Mouse (Mus musculus) CH12.LX (cell line): Measurements from ENCODE around the gene Med22. TPM values are rescaled to one million over a fixed set of nuclear protein-coding genes. Genes with fewer than 3 reads are reported as not detected.
A peak's percentile ranks its signal among the peaks of the same experiment; 100 is the strongest.

Experiments used
- DNase-seq: peaks from one replicate; pipeline ENCODE4 v3.0.0-alpha.2; 2013; ENCODE audit errors: extremely low read depth
- H3K27ac ChIP-seq: 2 replicates; pipeline ENCODE4 v1.5.1; 2012; ENCODE audit warnings: low read depth, mild to moderate bottlenecking, control low read depth, moderate library complexity; ENCODE audit not compliant: insufficient read depth
- H3K27me3 ChIP-seq: replicated peaks from 2 replicates; pipeline ENCODE3; 2012; ENCODE audit warnings: inconsistent platforms
- H3K36me3 ChIP-seq, 2 experiments: replicated peaks in 1 of 2; 2 replicates each; pipeline versions ENCODE3 to v1.6.1; 2012; ENCODE audit warnings: inconsistent platforms in 1 of 2, low read length in 1 of 2, mild to moderate bottlenecking in 1 of 2, mixed read lengths in 1 of 2, moderate library complexity in 1 of 2; ENCODE audit not compliant: control insufficient read depth in 1 of 2, insufficient read depth in 1 of 2
- H3K4me1 ChIP-seq, 2 experiments: 2 replicates each; pipeline ENCODE4 v1.6.1; 2012; ENCODE audit warnings: inconsistent platforms in 1 of 2, moderate library complexity in 1 of 2; ENCODE audit not compliant: insufficient read depth in 2 of 2, control insufficient read depth in 1 of 2
- H3K4me2 ChIP-seq: 2 replicates; pipeline ENCODE4 v1.6.1; 2012; ENCODE audit warnings: low read depth, mild to moderate bottlenecking, control low read depth; ENCODE audit not compliant: poor library complexity, insufficient read depth, severe bottlenecking
- H3K4me3 ChIP-seq, 3 experiments: fragments of 150-350 bp in 1 of 3; sonication (generic) in 1 of 3; replicated peaks in 1 of 3; 2 replicates each; pipeline versions ENCODE3 to v1.5.1; 2011 to 2012; ENCODE audit warnings: low read depth in 2 of 3, low read length in 2 of 3, mild to moderate bottlenecking in 2 of 3, moderate library complexity in 2 of 3, control low read depth in 1 of 3, improper control_type of control experiment in 1 of 3, inconsistent platforms in 1 of 3, mixed read lengths in 1 of 3; ENCODE audit not compliant: poor library complexity in 1 of 3
- H3K79me2 ChIP-seq: replicated peaks from 2 replicates; pipeline ENCODE4 v1.6.1; 2012; ENCODE audit warnings: mild to moderate bottlenecking, moderate library complexity; ENCODE audit not compliant: control insufficient read depth, poor library complexity, insufficient read depth, severe bottlenecking; ENCODE audit errors: extremely low read depth
- H3K9ac ChIP-seq: 2 replicates; pipeline ENCODE4 v1.6.1; 2012; ENCODE audit warnings: low read depth, mild to moderate bottlenecking, control low read depth, moderate library complexity; ENCODE audit not compliant: insufficient read depth
- H3K9me3 ChIP-seq: replicated peaks from 2 replicates; pipeline ENCODE3; 2012; ENCODE audit warnings: low read length, inconsistent platforms, mixed read lengths
- BHLHE40 ChIP-seq: IDR thresholded peaks from 2 replicates; pipeline ENCODE4 v1.6.1; 2011; ENCODE audit warnings: mild to moderate bottlenecking, low read depth, low read length, improper control_type of control experiment
- E2F4 ChIP-seq: IDR thresholded peaks from 2 replicates; pipeline ENCODE4 v1.6.1; 2011; ENCODE audit warnings: low read depth, low read length, improper control_type of control experiment; ENCODE audit not compliant: insufficient replicate concordance
- ELF1 ChIP-seq: IDR thresholded peaks from 2 replicates; pipeline ENCODE4 v1.6.1; 2014; ENCODE audit warnings: low read depth, mild to moderate bottlenecking, inconsistent platforms, low read length, improper control_type of control experiment
- EP300 ChIP-seq: IDR thresholded peaks from 2 replicates; pipeline ENCODE4 v1.6.1; 2011; ENCODE audit warnings: low read length, improper control_type of control experiment
- IRF4 ChIP-seq: IDR thresholded peaks from 2 replicates; pipeline ENCODE4 v1.6.1; 2014; ENCODE audit warnings: low read depth, mild to moderate bottlenecking, inconsistent platforms, low read length, improper control_type of control experiment
- JUND ChIP-seq: conservative IDR thresholded peaks from 2 replicates; pipeline ENCODE4 v1.6.1; 2011; ENCODE audit warnings: low read depth, low read length, improper control_type of control experiment
- MAX ChIP-seq: IDR thresholded peaks from 2 replicates; pipeline ENCODE4 v1.6.1; 2011; ENCODE audit warnings: low read length, improper control_type of control experiment
- MXI1 ChIP-seq: IDR thresholded peaks from 2 replicates; pipeline ENCODE4 v1.6.1; 2011; ENCODE audit warnings: mild to moderate bottlenecking, low read depth, low read length, improper control_type of control experiment
- MYC ChIP-seq: IDR thresholded peaks from 2 replicates; pipeline ENCODE4 v1.6.1; 2011; ENCODE audit warnings: low read depth, mild to moderate bottlenecking, improper control_type of control experiment, low read length
- NELFE ChIP-seq: IDR thresholded peaks from 2 replicates; pipeline ENCODE4 v1.6.1; 2011; ENCODE audit warnings: low read depth, low read length, improper control_type of control experiment
- NRF1 ChIP-seq: IDR thresholded peaks from 2 replicates; pipeline ENCODE4 v1.6.1; 2014; ENCODE audit warnings: low read depth, mild to moderate bottlenecking, inconsistent platforms, low read length, improper control_type of control experiment, moderate library complexity
- RCOR1 ChIP-seq: conservative IDR thresholded peaks from 2 replicates; pipeline ENCODE4 v1.6.1; 2012; ENCODE audit warnings: low read depth, mild to moderate bottlenecking, inconsistent platforms, low read length, improper control_type of control experiment
- SIN3A ChIP-seq: IDR thresholded peaks from 2 replicates; pipeline ENCODE4 v1.6.1; 2012; ENCODE audit warnings: low read length, improper control_type of control experiment, inconsistent platforms
- SMC3 ChIP-seq: IDR thresholded peaks from 2 replicates; pipeline ENCODE4 v1.6.1; 2011; ENCODE audit warnings: low read depth, low read length, improper control_type of control experiment
- TCF12 ChIP-seq: IDR thresholded peaks from 2 replicates; pipeline ENCODE4 v1.6.1; 2014; ENCODE audit warnings: low read depth, mild to moderate bottlenecking, inconsistent platforms, low read length, improper control_type of control experiment
- UBTF ChIP-seq: IDR thresholded peaks from 2 replicates; pipeline ENCODE4 v1.6.1; 2012; ENCODE audit warnings: low read depth, mild to moderate bottlenecking, inconsistent platforms, low read length, improper control_type of control experiment, moderate library complexity
- USF2 ChIP-seq: conservative IDR thresholded peaks from 2 replicates; pipeline ENCODE4 v1.6.1; 2011; ENCODE audit warnings: low read depth, low read length, improper control_type of control experiment
- ZMIZ1 ChIP-seq: IDR thresholded peaks from 2 replicates; pipeline ENCODE4 v1.6.1; 2012; ENCODE audit warnings: low read depth, mild to moderate bottlenecking, inconsistent platforms, low read length, improper control_type of control experiment
- ZNF384 ChIP-seq: IDR thresholded peaks from 2 replicates; pipeline ENCODE4 v1.6.1; 2012; ENCODE audit warnings: low read depth, low read length, improper control_type of control experiment, inconsistent platforms
- dilution Hi-C: fragments of 300-500 bp; cut with MboI; formaldehyde crosslinking; loops from 2 replicates; pipeline ENCODE4 v1.14.3; 2020; ENCODE audit warnings: low sequenced_read_pairs; ENCODE audit not compliant: extremely low pct_unique_long_range_greater_than_20kb, extremely low pct_ligation_motif_present
- in situ Hi-C: fragments of 300-500 bp; cut with MboI; formaldehyde crosslinking; loops from 3 replicates; pipeline ENCODE4 v1.14.3; 2019; ENCODE audit warnings: low sequenced_read_pairs, low pct_ligation_motif_present, low pct_unique_long_range_greater_than_20kb, mixed read lengths
- polyA plus RNA-seq: library from polyadenylated mRNA; unstranded; fragments of >175 nt; gene quantifications from 2 replicates; pipeline ENCODE4 v1.2.1, GENCODE M21; 2012; ENCODE audit warnings: low read depth; ENCODE audit not compliant: insufficient read length
- total RNA-seq, 2 experiments: library from RNA; depleted of rRNA; stranded (reverse); fragments of 300-350 nt in 1 of 2; fragments of >200 nt in 1 of 2; gene quantifications; 2 replicates each; pipeline ENCODE4 v1.2.3; 2012 to 2014

Gene Med22
- total and polyA plus RNA-seq, 3 experiments, result 27.7 to 42.1 (median 37.3) TPM

DNA sequence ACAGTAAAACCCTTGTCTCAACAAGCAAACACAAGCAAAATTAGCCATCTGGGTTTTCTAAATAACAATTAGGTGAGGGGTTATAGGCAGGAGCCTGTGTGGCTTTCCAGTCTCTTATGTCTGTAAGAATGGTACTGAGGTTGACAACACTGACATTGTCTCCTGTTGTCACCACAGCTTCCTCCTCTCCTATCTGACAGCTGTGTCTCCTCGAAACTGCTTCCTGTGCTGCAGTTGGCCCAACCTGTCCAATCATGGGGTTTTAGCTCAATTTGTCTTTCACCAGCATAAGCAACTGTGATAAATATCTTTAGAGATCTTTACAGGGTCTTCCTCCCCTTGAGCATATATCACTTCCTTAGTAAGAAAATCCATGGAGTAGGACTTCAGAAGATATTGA is 25.9 kb upstream of the Med22 start:
- peaks cover 15% of the 10 kb centered on the region for H3K79me2 ChIP-seq
- no peak overlapping the region for H3K4me2 ChIP-seq
- no peaks in the 10 kb centered on the region for H3K9me3 ChIP-seq
- in situ Hi-C loops, result no loop called here
- no peak overlapping the region for H3K27ac ChIP-seq
- TF ChIP-seq NRF1, result no peak
- TF ChIP-seq RCOR1, result no peak
- no peak for TF ChIP-seq BHLHE40
- TF ChIP-seq USF2, result no peak
- TF ChIP-seq MAX, result no peak
- no peak for TF ChIP-seq SIN3A
- no peak for TF ChIP-seq EP300
- no peak for TF ChIP-seq E2F4
- TF ChIP-seq ELF1, result no peak
- no peak for TF ChIP-seq TCF12
- no peak for TF ChIP-seq UBTF
- no peak for TF ChIP-seq MXI1
- TF ChIP-seq JUND, result no peak
- TF ChIP-seq NELFE, result no peak
- no peak for TF ChIP-seq MYC
- peaks cover 0 to 4% of the 10 kb centered on the region in 2 experiments for H3K36me3 ChIP-seq
- DNase-seq, result no peak
- no peak overlapping the region for H3K4me3 ChIP-seq
- H3K27me3 ChIP-seq, result no peaks in the 10 kb centered on the region
- dilution Hi-C loops, result no loop called here
- H3K4me1 ChIP-seq, result peaks cover 27 to 56% of the 10 kb centered on the region in 2 experiments
- H3K9ac ChIP-seq, result no peak overlapping the region

GRCm38 (mm10) chr2:26935286-26935685 is 24.8 kb upstream of the Med22 start:
- peaks cover 31 to 62% of the 10 kb centered on the region in 2 experiments for H3K4me1 ChIP-seq
- no peak overlapping the region for H3K27ac ChIP-seq
- no peaks in the 10 kb centered on the region for H3K27me3 ChIP-seq
- H3K9me3 ChIP-seq, result no peaks in the 10 kb centered on the region
- H3K36me3 ChIP-seq, result peaks cover 6 to 15% of the 10 kb centered on the region in 2 experiments
- DNase-seq, result no peak
- H3K4me2 ChIP-seq, result no peak overlapping the region
- H3K79me2 ChIP-seq, result peaks cover 27% of the 10 kb centered on the region
- no peak overlapping the region for H3K9ac ChIP-seq
- H3K4me3 ChIP-seq, result no peak overlapping the region
- in situ Hi-C loops (no loop called here), dilution Hi-C loops (no loop called here)
- TF ChIP-seq EP300 (0 out of 2 replicates have a peak, but pooled peaks have one; percentile 17), BHLHE40 (0 out of 2 replicates have a peak, but pooled peaks have one; percentile 18), IRF4 (0 out of 2 replicates have a peak, but pooled peaks have one; percentile 15), ZMIZ1 (no peak), MAX (no peak), MYC (no peak), E2F4 (no peak), SMC3 (no peak), MXI1 (no peak), ZNF384 (no peak)
